Mouse (Mus musculus) lung, adult 2 months (tissue): ENCODE results near the gene Csnk2a1.

Experiments
- CTCF ChIP-seq: fragments of 200-500 bp; IDR thresholded peaks from 2 replicates; pipeline ENCODE4 v1.5.1; 2011; ENCODE audit warnings: mild to moderate bottlenecking, low read length, control low read depth; ENCODE audit not compliant: insufficient read depth
- POLR2A ChIP-seq: fragments of 200-500 bp; IDR thresholded peaks from 2 replicates; pipeline ENCODE4 v1.6.1; 2011; ENCODE audit warnings: low read depth, mild to moderate bottlenecking, control low read depth, low read length, borderline replicate concordance; ENCODE audit errors: extremely low read depth

DNA sequence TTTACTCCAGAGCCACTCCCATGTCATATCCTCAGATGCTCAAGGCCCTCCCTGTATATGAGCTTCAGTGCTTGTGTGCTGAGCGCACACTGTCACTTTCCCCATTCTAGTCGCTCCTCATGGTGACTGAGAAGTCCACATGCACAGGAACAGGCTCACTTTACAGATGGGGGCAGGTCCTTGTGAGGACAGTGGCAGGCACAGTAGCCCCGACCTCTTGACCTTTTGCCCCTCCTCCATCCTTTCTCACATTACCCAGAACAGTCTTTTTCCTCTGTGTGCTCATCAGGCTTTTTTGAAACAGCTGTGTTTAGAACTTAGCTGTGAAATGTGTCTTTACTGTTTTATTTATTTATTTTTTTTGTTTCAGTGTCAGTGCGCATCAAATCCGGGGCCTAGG lies 77.1 kb downstream of the Csnk2a1 start:
- TF ChIP-seq CTCF (no peak), POLR2A (no peak)
